Mouse (Mus musculus): ENCODE data around the gene Gm4792.
A peak's percentile ranks its signal among the peaks of the same experiment; 100 is the strongest.

Gm4792 gene

DNA sequence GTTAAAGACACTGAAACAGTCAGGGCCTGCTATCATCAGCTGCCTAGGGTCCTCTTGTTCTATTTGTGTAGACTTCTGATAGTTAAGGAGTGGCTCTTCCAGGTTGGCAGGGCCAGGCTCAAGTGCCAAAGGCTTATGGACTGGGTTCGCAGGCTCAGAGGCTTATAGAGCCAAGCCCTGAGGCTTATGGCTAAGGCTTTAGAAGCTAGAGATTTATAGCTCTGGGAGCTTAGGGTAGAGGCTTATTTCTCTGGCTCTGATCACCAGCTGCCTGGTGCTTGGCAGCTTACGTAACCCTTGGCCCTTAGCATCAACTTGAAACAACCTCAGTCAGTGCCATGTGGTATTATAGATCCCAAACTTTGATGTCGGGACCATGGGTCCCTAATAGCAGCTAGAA is at the start of gene Gm4792:
Gm4792 (minus strand) TSS at position 233 of the 400 bp plus-strand sequence.
- no peak for DNase-seq

GRCm38 (mm10) chr10:94347959-94348358 is 49.5 kb upstream of the Gm4792 start:
- DNase-seq = no peak

GRCm38 (mm10) chr10:94347296-94347695 is 48.8 kb upstream of the Gm4792 start:
- DNase-seq = no peak

GRCm38 (mm10) chr10:94346596-94346995 is 48.1 kb upstream of the Gm4792 start:
- DNase-seq = no peak

DNA sequence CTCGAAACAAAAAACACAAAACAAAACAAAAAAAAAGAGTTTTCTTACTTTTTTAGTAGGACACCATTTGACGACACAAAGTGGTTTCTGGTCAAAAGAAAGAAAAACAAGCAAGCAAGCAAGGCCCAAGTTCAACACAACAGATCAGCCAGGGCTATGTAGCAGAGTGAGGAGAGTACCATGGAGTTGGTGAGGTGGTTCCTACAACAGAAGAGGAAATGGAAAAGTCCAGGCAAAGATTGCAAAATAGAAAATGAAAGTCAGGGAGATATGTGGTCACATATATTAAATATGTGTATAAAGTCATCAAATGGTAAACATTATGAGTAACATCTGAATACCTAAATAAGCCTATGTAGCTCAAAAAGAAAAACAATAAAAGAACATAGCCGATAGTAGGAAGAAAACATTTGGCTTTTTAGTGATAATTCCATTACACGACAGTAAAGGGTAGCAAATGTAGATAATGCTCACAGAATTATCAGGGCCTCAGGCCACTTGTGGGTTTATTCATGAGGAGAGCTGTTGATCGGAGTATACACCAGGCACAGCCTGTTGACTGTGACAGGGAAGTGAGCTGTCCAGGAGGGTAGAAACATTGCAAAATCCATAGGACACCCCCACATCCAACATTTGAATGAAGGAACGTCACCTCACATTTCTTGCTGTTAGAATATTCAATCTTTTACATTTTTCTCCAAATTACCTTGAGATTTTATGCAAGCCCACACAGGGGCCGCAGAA is 47.2 kb upstream of the Gm4792 start:
- DNase-seq = no peak

- DNase-seq = no peak
Measured at GRCm38 (mm10) chr10:94344631-94345417, 46.3 kb upstream of the Gm4792 start.

GRCm38 (mm10) chr10:94343581-94343980 is 45.1 kb upstream of the Gm4792 start:
- DNase-seq = no peak

DNA sequence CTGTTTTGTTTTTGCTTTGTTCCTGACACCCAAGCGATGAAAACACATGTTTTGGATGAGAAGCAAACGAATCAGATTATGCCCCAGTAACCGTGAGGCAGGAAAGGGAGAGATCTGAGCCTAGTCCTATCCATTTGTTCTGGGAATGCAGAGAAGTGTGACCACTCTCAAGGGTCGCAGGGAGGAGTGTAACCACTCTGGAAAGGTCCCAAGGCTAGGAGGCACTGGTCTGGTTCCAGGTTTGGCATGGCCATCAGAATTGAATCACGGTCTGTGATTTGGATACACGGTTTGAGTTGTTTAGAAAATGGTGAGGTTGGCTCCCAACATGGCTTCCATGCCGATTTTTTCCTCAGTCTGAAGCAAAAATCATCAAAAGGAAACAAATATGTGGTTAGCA is 43.8 kb upstream of the Gm4792 start:
- DNase-seq = no peak

DNA sequence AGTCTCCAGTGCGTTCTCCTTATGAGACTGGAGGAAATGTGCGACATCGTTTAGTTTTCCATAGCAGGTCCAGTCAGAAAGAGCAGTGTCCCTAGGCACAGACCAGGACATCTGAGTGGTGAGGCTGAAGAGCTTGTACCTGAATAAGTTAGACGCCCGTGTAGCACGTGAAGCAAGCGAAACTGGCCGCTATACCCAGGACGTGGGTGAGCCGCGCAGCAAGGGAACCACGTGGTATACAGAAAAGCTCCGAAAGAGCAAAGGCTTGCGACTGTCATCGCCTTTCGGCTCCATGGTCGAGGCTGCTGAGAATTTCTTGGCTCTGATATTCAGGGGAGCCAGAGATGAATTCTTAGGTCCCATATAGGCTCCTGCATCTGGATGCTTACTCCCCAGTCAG is 43.0 kb upstream of the Gm4792 start:
- DNase-seq = no peak

DNA sequence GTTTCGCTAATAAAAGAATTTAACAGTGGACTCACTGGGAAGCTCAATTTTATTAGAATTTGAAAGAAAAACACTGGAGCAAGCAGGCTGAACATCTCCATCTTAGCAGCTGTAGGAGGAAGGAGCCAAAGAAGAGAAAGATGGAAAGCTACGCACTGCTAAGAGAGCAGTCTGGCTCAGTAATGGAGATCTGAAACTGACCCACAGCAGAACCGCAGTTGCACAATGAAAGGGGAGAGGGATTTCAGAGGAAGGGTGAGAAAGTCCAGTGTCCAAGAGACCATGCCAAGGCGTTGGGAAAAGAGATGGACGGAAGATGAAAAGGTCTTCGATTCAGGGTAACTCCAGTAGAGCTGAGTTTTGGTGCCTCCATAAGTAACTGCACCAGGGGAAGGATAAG is 37.6 kb upstream of the Gm4792 start:
- DNase-seq = no peak

DNA sequence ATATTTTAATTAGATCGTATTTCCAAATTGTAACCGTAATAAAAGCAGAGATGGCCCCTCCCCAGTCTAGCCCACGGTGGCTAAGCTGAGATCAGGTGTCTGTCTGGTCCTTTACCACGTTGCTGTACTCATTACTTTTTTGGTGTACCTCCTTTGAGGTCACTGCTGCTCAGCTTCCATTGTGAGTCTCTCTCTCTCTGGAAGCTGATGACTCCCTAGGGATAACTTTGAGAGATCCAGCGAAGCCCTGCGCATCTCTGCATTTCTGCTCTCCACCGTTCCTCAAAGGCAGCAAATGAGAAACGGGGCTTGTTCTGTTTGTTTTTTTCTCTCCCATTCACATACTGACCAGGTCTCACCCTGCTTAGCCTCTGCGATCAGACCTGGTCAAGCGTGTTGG is 36.5 kb upstream of the Gm4792 start:
- DNase-seq = no peak

DNA sequence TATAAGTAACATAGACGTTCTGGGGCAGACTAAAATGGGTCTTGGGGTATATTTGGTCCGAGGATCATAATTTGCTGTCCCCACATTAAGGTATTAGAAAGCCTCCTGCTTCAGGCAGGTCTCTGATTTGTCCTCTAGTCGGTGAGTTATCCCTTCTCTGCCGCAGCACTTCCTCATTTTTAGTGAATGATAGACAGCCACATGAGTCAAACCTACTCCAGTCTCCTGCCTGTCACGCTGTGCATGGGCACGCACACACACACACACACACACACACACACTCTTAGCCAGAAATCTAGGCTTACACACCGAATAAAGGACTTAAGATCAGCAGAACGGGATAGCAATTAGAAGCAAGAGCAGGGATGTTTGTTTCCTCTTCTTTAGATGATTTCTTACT is 34.8 kb upstream of the Gm4792 start:
- no peak for DNase-seq

GRCm38 (mm10) chr10:94332358-94333137 is 34.0 kb upstream of the Gm4792 start:
- DNase-seq = no peak

GRCm38 (mm10) chr10:94329962-94330361 is 31.5 kb upstream of the Gm4792 start:
- peak in 1 of 2 experiments; percentile 35 for DNase-seq

GRCm38 (mm10) chr10:94318574-94318973 is 20.1 kb upstream of the Gm4792 start:
- no peak for DNase-seq

- DNase-seq = no peak
Measured at GRCm38 (mm10) chr10:94313146-94313545, 14.6 kb upstream of the Gm4792 start.

GRCm38 (mm10) chr10:94312007-94312715 is 13.7 kb upstream of the Gm4792 start:
- peak; percentile 13 to 30 for DNase-seq

GRCm38 (mm10) chr10:94311511-94312006 is 13.1 kb upstream of the Gm4792 start, which contains the start of gene Tmcc3:
Gene Tmcc3 (plus strand): TSS chr10:94311949.
- no peak for DNase-seq

DNA sequence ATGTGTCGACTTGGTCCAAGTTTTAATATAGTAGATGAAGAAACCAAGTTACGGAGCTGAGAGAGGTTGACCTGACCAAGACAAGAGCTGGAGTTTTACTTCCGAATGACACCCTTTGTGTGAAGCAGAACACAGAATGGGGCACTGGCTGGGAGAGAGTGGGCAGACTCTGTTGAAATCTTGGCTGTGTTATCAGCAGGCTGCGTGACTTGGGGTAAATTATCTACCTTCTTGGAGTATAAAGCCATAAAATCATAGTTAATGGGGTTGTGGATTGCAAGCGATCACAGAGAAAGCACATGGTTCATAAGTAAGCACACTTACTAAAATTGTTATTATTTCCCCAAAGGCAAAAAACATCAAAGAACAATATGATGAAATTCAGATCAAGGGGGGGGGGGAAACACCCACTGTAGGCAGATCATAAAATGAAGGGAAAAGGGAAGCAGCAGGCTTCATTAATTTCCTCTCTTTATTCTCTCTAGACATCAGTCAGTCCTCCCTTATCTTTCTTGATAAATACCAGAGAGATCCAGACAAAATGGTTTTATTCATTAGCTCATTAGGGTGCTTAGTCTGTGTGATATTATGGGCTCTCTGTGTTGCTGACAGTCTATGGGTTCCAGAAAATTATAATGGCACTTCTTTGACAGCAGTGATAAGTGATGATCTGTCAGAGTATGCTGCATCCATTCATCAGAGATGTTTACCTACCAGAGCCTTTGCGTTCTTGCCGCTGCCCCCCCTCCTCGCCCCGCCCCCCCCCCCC is 12.2 kb upstream of the Gm4792 start:
- no peak for DNase-seq

DNA sequence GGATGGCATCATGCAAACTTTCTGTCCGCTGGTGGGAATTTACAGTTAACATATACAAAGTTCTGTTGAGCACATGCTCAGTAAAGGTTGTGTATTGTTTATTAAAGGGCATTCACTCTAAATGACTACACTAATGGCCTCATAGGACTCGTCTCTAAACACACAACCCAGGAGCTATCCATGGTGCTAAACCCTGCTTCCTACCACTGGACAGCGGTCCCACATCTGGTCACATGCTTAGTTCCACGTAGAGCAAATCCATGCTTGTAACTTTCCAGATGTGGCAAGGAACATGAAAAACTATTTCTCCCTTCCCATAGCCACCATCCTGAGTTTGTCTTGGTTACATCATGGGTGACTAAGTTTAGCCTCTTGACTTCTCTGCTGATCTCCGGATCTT is 7.0 kb upstream of the Gm4792 start:
- peak in 1 of 2 experiments; percentile 27 for DNase-seq

DNA sequence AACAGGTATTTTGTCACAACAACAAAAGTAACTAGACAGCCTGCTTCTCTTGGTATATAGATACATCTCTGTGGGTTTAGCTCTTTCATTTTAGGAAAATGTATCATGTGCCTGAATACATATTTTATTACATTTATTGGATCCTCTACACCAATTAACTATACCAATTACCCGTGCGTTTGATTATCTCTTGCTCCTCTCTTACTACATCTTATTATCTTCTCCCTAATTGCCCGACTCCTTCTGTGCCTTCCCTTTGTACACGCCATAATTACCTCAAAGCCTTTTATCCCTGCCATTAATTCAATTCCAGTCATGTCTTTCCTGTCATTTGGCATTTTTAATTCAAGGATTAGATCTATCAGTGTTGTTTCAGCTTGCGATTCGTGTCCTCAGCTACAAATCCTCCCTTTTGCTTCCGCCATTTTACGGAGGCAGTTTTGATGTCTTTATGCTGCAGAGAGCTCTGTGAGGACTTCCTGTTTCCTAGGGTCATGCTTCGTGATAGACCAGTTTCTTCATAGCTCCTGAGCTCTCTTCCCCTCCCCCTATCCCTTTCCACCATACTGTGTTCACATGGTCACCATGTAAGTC is 5.7 kb upstream of the Gm4792 start:
- DNase-seq = no peak
